Mouse (Mus musculus) neutrophil, adult 83 days (primary cell): Measurements from ENCODE around the gene Camk1. TPM values are rescaled to one million over a fixed set of nuclear protein-coding genes. Genes with fewer than 3 reads are reported as not detected.

ENCODE experiments used
- total RNA-seq, 2 experiments: library from RNA; stranded (reverse); gene quantifications; one replicate each; pipeline ENCODE4 v1.2.4; 2023

Gene Camk1
- 10 to 100 TPM; 28.1 to 30.0 TPM for total RNA-seq

GRCm38 (mm10) chr6:113343177-113344092, at the start of gene Camk1:
Gene Camk1 (minus strand): TSS chr6:113343984.

GRCm38 (mm10) chr6:113388960-113389359, 45.2 kb upstream of the Camk1 start, which contains the start of gene Ttll3:
Gene Ttll3 (plus strand): TSS chr6:113389260.

GRCm38 (mm10) chr6:113377496-113378385, 34.0 kb upstream of the Camk1 start, which contains the start of the genes Tada3 and Arpc4:
Gene Tada3 (minus strand): TSS chr6:113377883.
Gene Arpc4 (plus strand): TSS chr6:113378115.

GRCm38 (mm10) chr6:113326533-113327315, 17.1 kb downstream of the Camk1 start, which contains the start of gene Ogg1:
Gene Ogg1 (plus strand): TSS chr6:113326972.

GRCm38 (mm10) chr6:113306986-113307349, 36.8 kb downstream of the Camk1 start, which contains the start of gene Brpf1:
Gene Brpf1 (plus strand): TSS chr6:113307137.

Other genes with a start within 250 kb of the Camk1 start
- gene Lhfpl4, start 148.6 kb downstream of the Camk1 start, total RNA-seq: under 1 TPM; 0.39 to 0.42 TPM
- 10 to 100 TPM; 42.1 to 48.3 TPM for gene Mtmr14, start 106.1 kb downstream of the Camk1 start, total RNA-seq
- gene Cpne9, start 61.7 kb downstream of the Camk1 start, total RNA-seq: 1 to 10 TPM in 1 of 2 experiments, under 1 TPM in 1; 0.79 to 2.4 TPM
- gene Brpf1, start 36.8 kb downstream of the Camk1 start, total RNA-seq: 10 to 100 TPM; 82.6 to 87.5 TPM
- 10 to 100 TPM in 1 of 2 experiments, 1 to 10 TPM in 1; 9.6 to 11.3 TPM for gene Ogg1, start 17.0 kb downstream of the Camk1 start, total RNA-seq
- 10 to 100 TPM; 24.7 to 26.8 TPM for gene Tada3, start 33.9 kb upstream of the Camk1 start, total RNA-seq
- 100 to 1,000 TPM; 463 to 492 TPM for gene Arpc4, start 34.1 kb upstream of the Camk1 start, total RNA-seq
- gene Ttll3, start 45.3 kb upstream of the Camk1 start, total RNA-seq: 10 to 100 TPM; 35.3 to 42.1 TPM
- 1 to 10 TPM; 1.6 to 3.6 TPM for gene Rpusd3, start 75.4 kb upstream of the Camk1 start, total RNA-seq
- not detected for gene Cidec, start 91.8 kb upstream of the Camk1 start, total RNA-seq
- gene Jagn1, start 98.6 kb upstream of the Camk1 start, total RNA-seq: 10 to 100 TPM; 11.7 to 12.2 TPM
- gene Il17re, start 114.5 kb upstream of the Camk1 start, total RNA-seq: not detected
- not detected for gene Il17rc, start 127.4 kb upstream of the Camk1 start, total RNA-seq
- 1 to 10 TPM; 2.2 to 2.3 TPM for gene Creld1, start 139.3 kb upstream of the Camk1 start, total RNA-seq
- not detected for gene Prrt3, start 157.9 kb upstream of the Camk1 start, total RNA-seq
- 10 to 100 TPM; 41.9 to 44.7 TPM for gene Emc3, start 187.7 kb upstream of the Camk1 start, total RNA-seq
- 10 to 100 TPM; 15.0 to 22.8 TPM for gene Fancd2, start 187.7 kb upstream of the Camk1 start, total RNA-seq